Mouse (Mus musculus) lung, adult 2 months (tissue): ENCODE measurements at regions not wholly inside any gene's neighbourhood (a gene's known extent, or its start where the extent isn't known, plus 50 kb on each side); places are given as distances from the start of the nearest gene placed in this dataset.

Source experiments
- CTCF ChIP-seq: fragments of 200-500 bp; IDR thresholded peaks from 2 replicates; pipeline ENCODE4 v1.5.1; 2011; ENCODE audit warnings: mild to moderate bottlenecking, low read length, control low read depth; ENCODE audit not compliant: insufficient read depth
- POLR2A ChIP-seq: fragments of 200-500 bp; IDR thresholded peaks from 2 replicates; pipeline ENCODE4 v1.6.1; 2011; ENCODE audit warnings: low read depth, mild to moderate bottlenecking, control low read depth, low read length, borderline replicate concordance; ENCODE audit errors: extremely low read depth

DNA sequence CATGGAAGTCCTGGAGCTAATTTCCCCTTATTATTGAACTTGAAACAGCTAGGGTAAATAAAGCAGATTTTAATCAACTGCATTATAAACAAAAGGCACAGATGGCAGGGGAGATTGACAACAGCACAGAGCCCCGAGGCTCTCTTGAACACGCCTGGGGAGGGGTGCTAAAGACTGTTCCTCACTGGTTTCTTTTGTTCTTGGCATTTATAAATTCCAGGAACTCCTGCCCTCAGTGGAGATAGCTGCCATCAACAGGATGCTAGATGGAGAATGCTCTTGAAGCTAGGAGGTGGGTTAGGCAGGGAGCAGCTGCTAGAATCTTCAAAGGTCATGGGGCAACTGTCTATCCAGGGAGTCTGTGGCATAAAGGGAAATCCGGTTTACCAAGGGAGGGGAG is 102.2 kb upstream of the Kit start:
- TF ChIP-seq CTCF = no peak
- TF ChIP-seq POLR2A = no peak
